Mouse (Mus musculus): ENCODE data around the gene Nrp2. TPM values are rescaled to one million over a fixed set of nuclear protein-coding genes. Genes with fewer than 3 reads are reported as not detected.

Nrp2 gene
- polyA plus RNA-seq, 1 experiment = 7.0 TPM

GRCm38 (mm10) chr1:62803544-62803943 lies 100.5 kb downstream of the Nrp2 start:
- WGBS = 71% methylated on average over 1 of the region's 1 CpGs

DNA sequence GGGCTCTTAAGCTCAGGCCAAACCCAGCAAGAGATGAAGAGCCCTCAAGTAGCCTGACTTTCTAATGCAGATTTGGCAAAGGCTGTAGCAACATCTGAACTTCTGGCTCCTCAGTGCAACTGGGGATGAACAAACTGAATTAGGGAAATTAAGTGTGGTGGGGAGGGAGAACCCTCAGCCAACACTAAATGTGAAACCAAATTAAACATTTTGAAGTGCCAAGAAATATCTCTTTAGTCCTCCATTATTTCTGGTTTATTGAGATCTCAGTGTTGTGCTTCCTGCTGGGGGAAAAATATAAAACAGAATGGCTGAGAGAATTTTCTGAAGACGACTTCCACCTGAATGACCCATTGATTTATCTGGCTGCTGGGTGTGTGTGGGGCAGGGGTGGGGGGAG lies 102.9 kb downstream of the Nrp2 start:
- WGBS = 32% methylated on average over 1 of the region's 1 CpGs
- no peak for DNase-seq (ENCODE audit: low read depth, low spot score)

More at GRCm38 (mm10) chr1:62803544-62803943, 100.5 kb downstream of the Nrp2 start:
- no peak for DNase-seq (ENCODE audit: low read depth, low spot score)

- DNase-seq (ENCODE audit: low read depth, low spot score) = no peak
- WGBS = 84% methylated on average over 4 of the region's 4 CpGs
Measured at GRCm38 (mm10) chr1:62808395-62808794, 105.3 kb downstream of the Nrp2 start.

DNA sequence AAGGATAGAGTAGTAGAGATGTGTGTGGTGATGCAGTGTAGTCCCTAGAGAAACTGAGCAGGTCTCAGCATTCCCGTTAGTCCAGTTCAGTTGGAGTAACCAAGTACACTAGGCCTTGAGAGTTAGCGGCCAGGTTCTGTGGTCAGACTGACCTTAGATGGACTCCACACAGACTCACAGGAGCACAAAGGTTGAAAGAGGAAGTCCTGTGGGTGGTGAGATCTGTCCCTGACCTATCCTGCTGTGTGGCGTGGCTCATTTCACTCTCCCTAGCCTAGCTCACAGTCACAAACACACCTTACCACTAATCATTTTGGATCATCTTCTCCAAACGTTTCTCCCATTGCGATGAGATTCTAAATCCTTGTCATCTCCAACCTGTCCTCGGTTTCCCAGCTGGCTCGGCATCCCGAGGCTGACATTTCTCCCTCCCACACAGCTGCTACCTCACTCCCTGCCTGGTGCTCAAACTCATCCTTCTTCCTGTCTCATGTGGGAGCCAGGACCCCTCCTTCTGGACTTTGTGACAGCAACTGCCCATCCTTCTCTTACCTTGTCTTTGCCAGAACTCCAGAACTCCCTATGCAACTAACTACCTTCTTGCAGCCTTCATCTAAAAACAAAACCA lies 106.6 kb downstream of the Nrp2 start:
- 85% methylated on average over 8 of the region's 8 CpGs for WGBS
- DNase-seq (ENCODE audit: low read depth, low spot score) = no peak

DNA sequence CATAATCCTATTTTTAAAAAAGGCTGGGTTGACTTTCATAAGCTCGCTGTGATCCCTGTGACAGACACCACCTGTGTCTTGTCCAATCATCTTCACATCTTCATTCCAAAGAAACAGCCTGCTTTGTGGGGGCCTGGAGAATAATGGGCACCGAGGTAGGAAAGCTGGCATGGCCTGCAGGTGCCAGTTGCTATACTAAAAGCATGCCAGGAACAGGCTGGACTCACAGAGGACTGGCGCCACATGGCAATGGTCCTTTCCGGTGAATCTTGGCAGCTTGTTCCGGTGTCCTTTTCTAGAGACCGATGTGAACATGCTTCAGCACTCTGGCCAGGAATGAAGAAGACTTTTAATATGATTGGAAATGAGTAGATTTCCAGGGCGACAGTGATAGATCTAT lies 108.1 kb downstream of the Nrp2 start:
- DNase-seq (ENCODE audit: low read depth, low spot score) = no peak
- 86% methylated on average over 7 of the region's 7 CpGs for WGBS

DNA sequence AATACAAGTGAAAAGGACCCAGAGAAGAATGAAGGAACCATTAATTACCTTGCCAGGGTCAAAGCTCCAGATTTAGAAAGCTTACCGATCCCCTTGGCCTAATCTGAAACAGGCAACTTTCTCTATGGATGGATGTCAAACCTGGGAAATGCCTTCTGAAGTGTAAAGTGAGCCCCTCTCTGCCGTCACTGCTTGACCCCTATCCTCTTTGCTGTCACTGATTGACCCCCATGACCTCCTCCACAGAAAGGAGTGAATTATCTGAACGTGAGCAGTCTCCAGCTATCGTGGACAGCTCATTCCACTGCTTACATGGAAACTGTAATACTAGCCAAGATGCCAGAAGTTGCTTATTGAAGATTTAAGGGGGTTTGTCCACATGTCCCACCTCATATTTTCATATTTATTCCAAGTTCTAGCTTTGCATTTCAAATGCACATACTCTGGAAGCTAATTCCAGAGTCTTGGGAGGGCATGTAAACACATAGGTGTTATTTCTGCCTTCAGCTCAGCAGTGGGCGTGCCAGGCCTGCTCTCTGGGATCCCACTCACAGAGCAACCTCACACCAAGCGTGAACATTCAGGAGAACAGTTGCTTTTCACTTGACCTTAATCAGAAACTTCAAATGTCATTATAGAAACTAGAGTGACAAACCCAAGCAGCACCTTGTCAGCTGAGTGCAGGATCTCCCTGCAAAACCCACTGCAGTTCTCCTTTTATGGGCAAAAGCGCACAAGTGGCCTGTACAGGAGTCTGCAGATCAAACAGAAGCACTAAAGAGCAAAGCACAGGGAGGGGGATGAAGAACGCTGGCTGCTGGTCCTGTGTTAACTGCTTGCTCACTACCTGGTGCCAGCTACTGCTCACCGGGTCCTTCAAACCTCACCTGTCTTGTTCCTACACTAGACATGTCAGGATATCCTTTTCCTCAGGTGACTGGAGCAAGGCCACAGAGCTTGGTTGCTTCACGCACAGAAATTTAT lies 109.9 kb downstream of the Nrp2 start:
- 70% methylated on average over 10 of the region's 10 CpGs for WGBS
- DNase-seq (ENCODE audit: low read depth, low spot score) = no peak

DNA sequence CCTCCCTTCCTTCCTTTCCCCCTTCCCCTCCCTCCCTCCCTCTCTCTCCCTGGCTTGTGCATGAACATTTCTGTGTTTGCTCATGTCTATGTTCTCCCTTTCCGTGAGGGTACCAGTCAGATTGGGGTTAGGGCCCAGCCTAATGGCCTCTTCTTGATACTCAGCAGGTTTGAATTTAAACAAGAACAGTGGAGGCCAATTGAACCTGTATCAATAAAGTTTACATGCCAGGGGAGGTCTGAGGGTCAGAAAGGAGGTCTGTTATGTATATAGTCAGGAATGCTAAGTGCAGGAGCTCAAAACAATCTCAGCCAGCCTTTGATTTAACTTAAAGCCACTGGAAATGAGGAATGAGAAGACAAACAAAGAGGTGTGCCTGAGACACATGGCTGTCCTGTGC lies 110.9 kb downstream of the Nrp2 start:
- 69% methylated on average over 1 of the region's 1 CpGs for WGBS

GRCm38 (mm10) chr1:62817566-62817965 lies 114.5 kb downstream of the Nrp2 start:
- WGBS = 77% methylated on average over 7 of the region's 7 CpGs

More for the DNA sequence above, 110.9 kb downstream of the Nrp2 start:
- no peak for DNase-seq (ENCODE audit: low read depth, low spot score)

DNA sequence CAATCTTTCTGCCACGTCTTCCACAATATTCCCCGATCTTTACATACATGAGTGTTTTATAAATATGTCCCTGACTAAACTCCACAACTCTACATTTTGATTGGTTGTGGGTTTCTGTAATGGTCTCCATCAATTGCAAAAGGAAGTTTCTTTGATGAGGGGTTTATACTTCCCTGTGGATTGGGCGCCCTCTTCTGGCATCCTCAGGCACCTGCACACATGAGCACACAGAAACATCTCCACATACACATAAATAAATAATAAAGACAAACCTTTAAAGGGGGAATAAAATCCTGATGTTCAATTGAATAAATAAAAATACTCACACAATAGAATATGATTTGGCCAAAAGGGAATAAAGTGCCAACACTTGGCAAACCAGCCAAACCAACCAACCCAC lies 117.1 kb downstream of the Nrp2 start:
- DNase-seq (ENCODE audit: low read depth, low spot score) = no peak
- WGBS = 93% methylated on average over 3 of the region's 3 CpGs

More at GRCm38 (mm10) chr1:62817566-62817965, 114.5 kb downstream of the Nrp2 start:
- no peak for DNase-seq (ENCODE audit: low read depth, low spot score)

GRCm38 (mm10) chr1:62821509-62822398 lies 118.7 kb downstream of the Nrp2 start:
- 44% methylated on average over 10 of the region's 10 CpGs for WGBS
- DNase-seq (ENCODE audit: low read depth, low spot score) = no peak

GRCm38 (mm10) chr1:62823549-62824195 lies 120.6 kb downstream of the Nrp2 start:
- 28% methylated on average over 6 of the region's 6 CpGs for WGBS
- DNase-seq (ENCODE audit: low read depth, low spot score) = no peak

DNA sequence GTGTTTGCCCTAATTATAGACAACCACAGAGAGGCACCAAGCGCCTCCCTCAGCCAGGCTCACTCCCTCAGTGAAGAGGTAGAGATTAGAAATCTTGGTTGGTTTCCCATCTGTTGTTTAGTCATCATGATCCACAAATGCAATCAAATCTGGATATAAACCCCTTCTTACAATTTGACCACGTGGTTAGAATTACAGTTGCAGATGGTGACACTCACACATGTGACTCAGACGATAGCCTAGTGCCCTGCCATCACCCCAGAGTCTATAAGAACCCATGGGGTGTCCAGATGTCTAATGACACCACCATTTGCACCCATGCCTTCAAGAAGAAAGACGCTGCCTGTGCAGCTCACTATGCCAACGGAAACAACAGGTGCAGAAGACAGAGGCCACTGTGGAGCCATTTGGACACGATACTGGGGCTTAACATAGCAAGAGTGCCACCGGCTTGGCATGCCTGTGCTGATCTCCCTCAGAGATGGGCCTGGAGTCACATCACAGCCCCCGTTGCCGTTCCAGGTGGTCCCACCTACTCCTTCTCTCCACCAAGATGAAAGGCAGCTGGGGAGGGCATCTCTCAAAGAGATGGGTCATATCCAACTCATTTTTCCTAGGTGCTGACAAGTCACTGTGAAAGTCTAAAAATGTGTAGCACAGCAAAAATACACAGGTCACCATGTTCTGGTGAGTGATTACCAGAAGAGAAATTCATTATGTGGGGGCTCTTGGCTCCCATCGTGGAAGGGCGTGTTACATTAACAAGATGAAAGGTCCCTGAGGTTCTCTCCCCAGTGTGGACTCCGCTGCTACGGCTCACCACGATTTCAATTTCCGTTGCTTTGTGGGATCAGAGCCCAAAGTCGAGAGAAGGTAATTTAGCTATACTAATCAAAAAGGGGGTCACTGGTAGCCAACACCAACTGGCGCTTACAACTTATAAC lies 123.0 kb downstream of the Nrp2 start:
- no peak for DNase-seq (ENCODE audit: low read depth, low spot score)
- 88% methylated on average over 17 of the region's 17 CpGs for WGBS

DNA sequence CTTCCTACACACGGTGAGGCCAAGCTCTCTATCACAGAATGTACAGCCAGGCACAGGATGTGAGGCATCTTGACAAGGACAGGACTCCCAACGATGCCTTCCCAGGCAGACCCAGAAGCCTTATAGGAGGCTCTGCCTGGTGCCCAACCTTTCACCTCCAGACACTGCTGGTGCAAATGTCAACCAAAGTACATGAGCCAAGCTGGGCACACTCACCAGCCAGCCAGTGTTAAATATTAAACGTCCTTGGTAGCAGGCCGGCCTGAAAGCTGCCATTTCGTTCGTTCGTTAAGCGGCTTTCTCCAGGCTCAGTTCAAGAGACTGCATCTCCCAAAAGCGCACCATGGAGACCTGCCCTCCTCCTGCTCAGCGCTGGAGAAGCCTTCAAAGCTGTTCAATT lies 124.2 kb downstream of the Nrp2 start:
- WGBS = 47% methylated on average over 10 of the region's 10 CpGs

DNA sequence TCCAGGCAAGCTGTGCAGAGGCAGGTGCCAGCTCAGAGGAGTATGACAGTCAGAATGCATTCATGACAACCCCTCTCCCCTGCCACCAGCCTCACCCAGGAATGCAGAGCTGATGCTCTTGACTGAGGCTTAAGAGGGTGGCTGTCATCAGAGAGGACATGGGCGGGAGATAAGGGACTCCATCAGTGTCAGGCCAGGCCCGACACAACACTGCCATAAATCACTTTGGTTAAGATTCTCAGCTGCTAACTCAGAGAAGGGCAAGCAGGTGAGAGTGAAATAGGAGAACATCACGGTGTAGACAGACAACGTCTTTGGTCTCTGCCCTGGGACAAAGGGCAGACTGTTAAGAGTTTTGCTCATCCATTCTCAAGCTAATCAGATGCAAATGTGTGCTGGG lies 125.1 kb downstream of the Nrp2 start:
- 65% methylated on average over 4 of the region's 4 CpGs for WGBS
- DNase-seq (ENCODE audit: low read depth, low spot score) = no peak

More for the DNA sequence above, 124.2 kb downstream of the Nrp2 start:
- DNase-seq (ENCODE audit: low read depth, low spot score) = no peak

GRCm38 (mm10) chr1:62829690-62830417 lies 126.8 kb downstream of the Nrp2 start:
- 78% methylated on average over 4 of the region's 4 CpGs for WGBS
- no peak for DNase-seq (ENCODE audit: low read depth, low spot score)

DNA sequence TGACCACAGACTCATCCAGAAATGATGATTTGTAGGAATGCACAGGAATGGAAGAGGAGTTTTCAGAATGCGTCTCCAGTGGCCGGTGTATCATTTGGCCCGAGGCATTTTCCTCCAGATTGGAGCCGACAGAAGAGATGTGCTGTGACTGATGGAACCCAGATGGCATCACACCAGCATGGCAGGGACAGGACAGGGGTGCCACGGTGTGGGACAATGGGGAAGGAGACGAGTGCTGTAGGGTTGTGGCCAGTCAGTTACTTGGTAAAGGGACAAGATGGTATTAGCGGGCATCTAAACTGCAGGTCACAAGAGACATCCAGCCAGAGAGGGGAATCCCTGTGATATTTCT lies 127.3 kb downstream of the Nrp2 start:
- no peak for DNase-seq (ENCODE audit: low read depth, low spot score)
- 89% methylated on average over 7 of the region's 7 CpGs for WGBS

GRCm38 (mm10) chr1:62831725-62832455 lies 128.8 kb downstream of the Nrp2 start:
- DNase-seq (ENCODE audit: low read depth, low spot score) = no peak
- WGBS = 82% methylated on average over 6 of the region's 6 CpGs

Data from large intestine, adult 2 months (tissue).